Mouse (Mus musculus) ES-Bruce4 (cell line): ENCODE measurements around the gene B4galnt1.

Source experiments
- CTCF ChIP-seq: IDR thresholded peaks from one replicate; pipeline ENCODE4 v1.8.1; 2011; ENCODE audit warnings: low read depth, low read length
- EP300 ChIP-seq: IDR thresholded peaks from 2 replicates; pipeline ENCODE4 v1.6.1; 2011; ENCODE audit warnings: low read depth, low read length; ENCODE audit not compliant: insufficient read depth
- POLR2A ChIP-seq: IDR thresholded peaks from one replicate; pipeline ENCODE4 v1.8.1; 2011; ENCODE audit warnings: low read length; ENCODE audit not compliant: insufficient read depth

- TF ChIP-seq CTCF (no peak), POLR2A (no peak), EP300 (no peak)
Observed at GRCm38 (mm10) chr10:127150471-127150872, 14.6 kb upstream of the B4galnt1 start.
